Mouse (Mus musculus) kidney, adult 2 months (tissue): ENCODE results near the gene Il18rap. TPM values are rescaled to one million over a fixed set of nuclear protein-coding genes. Genes with fewer than 3 reads are reported as not detected.

Experiments used
- DNase-seq: peaks from one replicate; pipeline ENCODE4 v3.0.0; 2021
- H3K27ac ChIP-seq: fragments of 200-500 bp; 2 replicates; pipeline ENCODE4 v1.5.1; 2012; ENCODE audit warnings: low read depth, low read length, control low read depth, inconsistent platforms; ENCODE audit not compliant: insufficient read depth
- H3K27me3 ChIP-seq: fragments of 200-500 bp; replicated peaks from 2 replicates; pipeline ENCODE4 v1.6.1; 2012; ENCODE audit warnings: mild to moderate bottlenecking, moderate library complexity, low read length, inconsistent platforms; ENCODE audit not compliant: control insufficient read depth, insufficient read depth
- H3K36me3 ChIP-seq: fragments of 200-500 bp; 2 replicates; pipeline ENCODE4 v1.6.1; 2012; ENCODE audit warnings: mild to moderate bottlenecking, moderate library complexity, low read length, inconsistent platforms; ENCODE audit not compliant: control insufficient read depth, insufficient read depth
- H3K4me1 ChIP-seq: fragments of 200-500 bp; 2 replicates; pipeline ENCODE4 v1.6.1; 2011; ENCODE audit warnings: low read length; ENCODE audit not compliant: control insufficient read depth, insufficient read depth
- H3K4me3 ChIP-seq: fragments of 200-500 bp; 2 replicates; pipeline ENCODE4 v1.5.1; 2011; ENCODE audit warnings: mild to moderate bottlenecking, low read depth, low read length, control low read depth; ENCODE audit not compliant: insufficient read depth
- CTCF ChIP-seq: fragments of 200-500 bp; conservative IDR thresholded peaks from 2 replicates; pipeline ENCODE4 v1.5.1; 2011; ENCODE audit warnings: low read depth, mild to moderate bottlenecking, control low read depth, low read length, moderate library complexity, mixed read lengths; ENCODE audit not compliant: insufficient read depth, insufficient read length
- POLR2A ChIP-seq: fragments of 200-500 bp; IDR thresholded peaks from one replicate; pipeline ENCODE4 v1.6.1; 2011; ENCODE audit warnings: low read depth, low read length, control low read depth
- WGBS: fragments of 180-500 bp; shearing (Covaris S2); methylation state at CpG from one replicate; pipeline ENCODE4 v1.1.7; 2018; 5-methylcytosine and 5-hydroxymethylcytosine counted together
- polyA plus RNA-seq: library from polyadenylated mRNA; depleted of rRNA; stranded (reverse); fragments of >200 nt; gene quantifications from 2 replicates; pipeline ENCODE4 v1.2.3, GENCODE M21; 2012

Il18rap gene
- polyA plus RNA-seq, 1 experiment, result 0.30 TPM

- 80% methylated on average over 11 of the region's 11 CpGs for WGBS
- DNase-seq, result no peak
- H3K36me3 ChIP-seq, result no peaks in the 10 kb centered on the region
- H3K27me3 ChIP-seq, result no peaks in the 10 kb centered on the region
- H3K4me3 ChIP-seq, result no peak overlapping the region
- TF ChIP-seq POLR2A, result no peak
- no peak for TF ChIP-seq CTCF
- no peaks in the 10 kb centered on the region for H3K4me1 ChIP-seq
- no peak overlapping the region for H3K27ac ChIP-seq
Observed at GRCm38 (mm10) chr1:40501546-40502398, 13.4 kb upstream of the Il18rap start.

- H3K27ac ChIP-seq, result no peak overlapping the region
- H3K4me3 ChIP-seq, result no peak overlapping the region
- DNase-seq, result no peak
- no peaks in the 10 kb centered on the region for H3K27me3 ChIP-seq
- TF ChIP-seq CTCF (no peak), POLR2A (no peak)
- H3K36me3 ChIP-seq, result no peaks in the 10 kb centered on the region
- WGBS, result 58% methylated on average over 5 of the region's 5 CpGs
- no peaks in the 10 kb centered on the region for H3K4me1 ChIP-seq
Observed at GRCm38 (mm10) chr1:40504548-40504947, 10.6 kb upstream of the Il18rap start.

- H3K36me3 ChIP-seq, result no peaks in the 10 kb centered on the region
- no peak for TF ChIP-seq CTCF
- no peak for TF ChIP-seq POLR2A
- DNase-seq, result no peak
- H3K27ac ChIP-seq, result no peak overlapping the region
- no peak overlapping the region for H3K4me3 ChIP-seq
- no peaks in the 10 kb centered on the region for H3K4me1 ChIP-seq
- no peaks in the 10 kb centered on the region for H3K27me3 ChIP-seq
- WGBS, result 93% methylated on average over 6 of the region's 6 CpGs
Observed at GRCm38 (mm10) chr1:40516364-40516763, 1.2 kb downstream of the Il18rap start.

GRCm38 (mm10) chr1:40522918-40523317 is 7.8 kb downstream of the Il18rap start:
- no peaks in the 10 kb centered on the region for H3K4me1 ChIP-seq
- 80% methylated on average over 7 of the region's 7 CpGs for WGBS
- no peaks in the 10 kb centered on the region for H3K36me3 ChIP-seq
- no peak overlapping the region for H3K4me3 ChIP-seq
- no peak for DNase-seq
- no peaks in the 10 kb centered on the region; the same call in 1 of the 2 replicates for H3K27me3 ChIP-seq
- TF ChIP-seq CTCF, result no peak
- TF ChIP-seq POLR2A, result no peak
- H3K27ac ChIP-seq, result no peak overlapping the region

GRCm38 (mm10) chr1:40523971-40524722 is 9.0 kb downstream of the Il18rap start:
- no peak for DNase-seq
- 84% methylated on average over 5 of the region's 5 CpGs for WGBS

GRCm38 (mm10) chr1:40529287-40529686 is 14.1 kb downstream of the Il18rap start:
- Histone ChIP-seq H3K36me3 (no peaks in the 10 kb centered on the region), H3K4me1 (no peaks in the 10 kb centered on the region), H3K27ac (no peak overlapping the region), H3K4me3 (no peak overlapping the region), H3K27me3 (no peaks in the 10 kb centered on the region; the same call in 1 of the 2 replicates)
- no peak for TF ChIP-seq CTCF
- no peak for TF ChIP-seq POLR2A
- 87% methylated on average over 5 of the region's 5 CpGs for WGBS
- no peak for DNase-seq

More at GRCm38 (mm10) chr1:40523971-40524722, 9.0 kb downstream of the Il18rap start:
- Histone ChIP-seq H3K27me3 (no peaks in the 10 kb centered on the region; the same call in 1 of the 2 replicates), H3K4me3 (no peak overlapping the region), H3K4me1 (no peaks in the 10 kb centered on the region), H3K36me3 (no peaks in the 10 kb centered on the region), H3K27ac (no peak overlapping the region)
- TF ChIP-seq POLR2A (no peak), CTCF (no peak)

- WGBS, result 76% methylated on average over 5 of the region's 5 CpGs
- TF ChIP-seq CTCF (no peak; the same call in 1 of the 2 replicates), POLR2A (no peak)
- DNase-seq, result no peak
- Histone ChIP-seq H3K36me3 (no peaks in the 10 kb centered on the region), H3K4me1 (no peaks in the 10 kb centered on the region), H3K4me3 (no peak overlapping the region), H3K27me3 (no peaks in the 10 kb centered on the region), H3K27ac (no peak overlapping the region)
Observed at GRCm38 (mm10) chr1:40537577-40537976, 22.4 kb downstream of the Il18rap start.
